Mouse (Mus musculus) embryonic facial prominence, embryonic 11.5 days (tissue): ENCODE measurements around the gene Tmem128. TPM values are rescaled to one million over a fixed set of nuclear protein-coding genes. Genes with fewer than 3 reads are reported as not detected.

Experiments
- ATAC-seq: fragments of 200-750 bp; cut with Nextera tagmentation; replicated peaks from 2 replicates; pipeline ENCODE4 v1.8.0; 2017; ENCODE audit warnings: low read depth; ENCODE audit not compliant: insufficient number of reproducible peaks, low FRiP score, low TSS enrichment
- DNase-seq: peaks from one replicate; pipeline ENCODE4 v3.0.0-alpha.2; 2015; ENCODE audit warnings: low spot score
- H3K27ac ChIP-seq: fragments of 300-500 bp; sonication (generic); replicated peaks from 2 replicates; pipeline ENCODE4 v1.5.1; 2014; ENCODE audit warnings: mild to moderate bottlenecking, low read depth, low read length, control low read depth
- H3K27me3 ChIP-seq: fragments of 300-500 bp; sonication (generic); 2 replicates; pipeline ENCODE4 v1.6.1; 2014; ENCODE audit warnings: mild to moderate bottlenecking, low read length, moderate library complexity, mixed read lengths; ENCODE audit not compliant: control insufficient read depth, insufficient read depth
- H3K36me3 ChIP-seq: fragments of 300-500 bp; sonication (generic); replicated peaks from 2 replicates; pipeline ENCODE4 v1.6.1; 2014; ENCODE audit warnings: low read depth, mild to moderate bottlenecking, low read length, moderate library complexity, mixed read lengths; ENCODE audit not compliant: control insufficient read depth, insufficient read depth
- H3K4me1 ChIP-seq: fragments of 300-500 bp; sonication (generic); 2 replicates; pipeline ENCODE4 v1.6.1; 2014; ENCODE audit warnings: low read length, mixed read lengths; ENCODE audit not compliant: control insufficient read depth, insufficient read depth
- H3K4me2 ChIP-seq: fragments of 300-500 bp; sonication (generic); 2 replicates; pipeline ENCODE4 v1.6.1; 2014; ENCODE audit warnings: low read depth, mild to moderate bottlenecking, control low read depth, low read length, moderate library complexity
- H3K4me3 ChIP-seq: fragments of 300-500 bp; sonication (generic); 2 replicates; pipeline ENCODE4 v1.5.1; 2014; ENCODE audit warnings: low read depth, low read length, control low read depth
- H3K9ac ChIP-seq: fragments of 300-500 bp; sonication (generic); replicated peaks from 2 replicates; pipeline ENCODE4 v1.6.1; 2014; ENCODE audit warnings: mild to moderate bottlenecking, control low read depth, low read length
- H3K9me3 ChIP-seq: fragments of 300-500 bp; sonication (generic); replicated peaks from 2 replicates; pipeline ENCODE4 v1.6.1; 2016; ENCODE audit warnings: mild to moderate bottlenecking, low read length, inconsistent platforms, mixed read lengths; ENCODE audit not compliant: control insufficient read depth
- WGBS: fragments of 180-500 bp; shearing (Covaris S2); extraction: QIAGEN DNeasy Blood & Tissue Kit; methylation state at CpG from one replicate; pipeline ENCODE4 v1.1.7; 2014; 5-methylcytosine and 5-hydroxymethylcytosine counted together
- polyA plus RNA-seq: library from polyadenylated mRNA; unstranded; fragments of >200 nt; fragmentation: Nextera tagmentation; extraction: Ambion mirVana; gene quantifications from 2 replicates; pipeline ENCODE4 v1.2.1, GENCODE M21; 2014

Tmem128 gene
- 83.6 and 86.1 TPM in 2 replicates for polyA plus RNA-seq

- Histone ChIP-seq H3K36me3 (peaks cover 3% of the 10 kb centered on the region), H3K27ac (peak within 1 kb of the TSS; percentile 71), H3K27me3 (no peaks in the 10 kb centered on the region), H3K9me3 (no peaks in the 10 kb centered on the region), H3K9ac (peak within 1 kb of the TSS; percentile 86), H3K4me1 (no peaks in the 10 kb centered on the region), H3K4me3 (peak within 1 kb of the TSS; percentile 81), H3K4me2 (peak within 1 kb of the TSS; percentile 81)
- DNase-seq (peak; percentile 81), ATAC-seq (0 out of 2 replicates have a peak, but pooled peaks have one; percentile 7)
- under 1% methylated on average over 40 of the region's 40 CpGs for WGBS
These were observed at the start of gene Tmem128 for GRCm38 (mm10) chr5:38260107-38260682. Gene Tmem128 (plus strand): TSS chr5:38260185.

- no peaks in the 10 kb centered on the region for H3K4me1 ChIP-seq
- DNase-seq (no peak), ATAC-seq (no peak)
- 86% methylated on average over 8 of the region's 8 CpGs for WGBS
- no peak overlapping the region for H3K9ac ChIP-seq
- no peak overlapping the region for H3K27ac ChIP-seq
- no peak overlapping the region for H3K4me2 ChIP-seq
- H3K4me3 ChIP-seq: no peak overlapping the region
- peaks cover 5% of the 10 kb centered on the region; the same call in 1 of the 2 replicates for H3K36me3 ChIP-seq
- H3K27me3 ChIP-seq: no peaks in the 10 kb centered on the region
- no peaks in the 10 kb centered on the region for H3K9me3 ChIP-seq
These were observed 48.3 kb upstream of the Tmem128 start for GRCm38 (mm10) chr5:38211691-38212090.

- peaks cover 5% of the 10 kb centered on the region; the same call in 1 of the 2 replicates for H3K36me3 ChIP-seq
- no peak overlapping the region for H3K4me3 ChIP-seq
- H3K27me3 ChIP-seq: no peaks in the 10 kb centered on the region
- H3K4me2 ChIP-seq: no peak overlapping the region
- no peak for ATAC-seq
- H3K9ac ChIP-seq: no peak overlapping the region
- no peaks in the 10 kb centered on the region for H3K4me1 ChIP-seq
- no peak overlapping the region for H3K27ac ChIP-seq
- WGBS: 56% methylated on average over 6 of the region's 6 CpGs
- no peaks in the 10 kb centered on the region for H3K9me3 ChIP-seq
- peak; percentile 29 for DNase-seq
These were observed 47.0 kb upstream of the Tmem128 start for GRCm38 (mm10) chr5:38213009-38213408.

- DNase-seq: peak; percentile 47
- peaks cover 4% of the 10 kb centered on the region; the same call in 1 of the 2 replicates for H3K4me1 ChIP-seq
- H3K36me3 ChIP-seq: no peaks in the 10 kb centered on the region
- no peaks in the 10 kb centered on the region for H3K9me3 ChIP-seq
- H3K9ac ChIP-seq: peak overlapping the region; percentile 82
- peak overlapping the region; percentile 62 for H3K4me2 ChIP-seq
- under 1% methylated on average over 35 of the region's 35 CpGs for WGBS
- no peaks in the 10 kb centered on the region for H3K27me3 ChIP-seq
- H3K4me3 ChIP-seq: peak overlapping the region; percentile 93
- peak overlapping the region; percentile 41; the same call in 1 of the 2 replicates for H3K27ac ChIP-seq
- peak; percentile 69 for ATAC-seq
These were observed 40.1 kb upstream of the Tmem128 start for GRCm38 (mm10) chr5:38219771-38220307.

GRCm38 (mm10) chr5:38220328-38220912 lies 39.6 kb upstream of the Tmem128 start, which contains the start of the genes Zbtb49 and Lyar:
Gene Zbtb49 (minus strand): TSS chr5:38220457.
Gene Lyar (plus strand): TSS chr5:38220470.
- ATAC-seq (peak; percentile 92), DNase-seq (peak; percentile 92)
- H3K27me3 ChIP-seq: no peaks in the 10 kb centered on the region
- H3K9me3 ChIP-seq: no peaks in the 10 kb centered on the region
- H3K36me3 ChIP-seq: no peaks in the 10 kb centered on the region
- peak within 1 kb of the TSS; percentile 82 for H3K9ac ChIP-seq
- peaks cover 4% of the 10 kb centered on the region; the same call in 1 of the 2 replicates for H3K4me1 ChIP-seq
- WGBS: under 1% methylated on average over 55 of the region's 55 CpGs
- H3K4me3 ChIP-seq: peak within 1 kb of the TSS; percentile 93
- peak within 1 kb of the TSS; percentile 41; the same call in 1 of the 2 replicates for H3K27ac ChIP-seq
- H3K4me2 ChIP-seq: peak within 1 kb of the TSS; percentile 67

GRCm38 (mm10) chr5:38235422-38235821 lies 24.6 kb upstream of the Tmem128 start:
- 63% methylated on average over 4 of the region's 4 CpGs for WGBS
- no peak overlapping the region for H3K27ac ChIP-seq
- H3K4me3 ChIP-seq: no peak overlapping the region
- no peak overlapping the region for H3K4me2 ChIP-seq
- H3K9ac ChIP-seq: no peak overlapping the region
- H3K27me3 ChIP-seq: no peaks in the 10 kb centered on the region
- peaks cover 6% of the 10 kb centered on the region for H3K36me3 ChIP-seq
- H3K4me1 ChIP-seq: no peaks in the 10 kb centered on the region
- ATAC-seq (no peak; the same call in 1 of the 2 replicates), DNase-seq (peak; percentile 57)
- H3K9me3 ChIP-seq: no peaks in the 10 kb centered on the region

GRCm38 (mm10) chr5:38236627-38237026 lies 23.4 kb upstream of the Tmem128 start:
- no peaks in the 10 kb centered on the region for H3K4me1 ChIP-seq
- DNase-seq: no peak
- H3K27ac ChIP-seq: no peak overlapping the region
- H3K4me3 ChIP-seq: no peak overlapping the region
- no peaks in the 10 kb centered on the region for H3K9me3 ChIP-seq
- no peak overlapping the region for H3K4me2 ChIP-seq
- no peak overlapping the region for H3K9ac ChIP-seq
- H3K36me3 ChIP-seq: no peaks in the 10 kb centered on the region; the same call in 1 of the 2 replicates
- no peak for ATAC-seq
- H3K27me3 ChIP-seq: no peaks in the 10 kb centered on the region
- 96% methylated on average over 2 of the region's 2 CpGs for WGBS
